Mouse (Mus musculus): Measurements from ENCODE around the gene Mgmt. TPM values are rescaled to one million over a fixed set of nuclear protein-coding genes. Genes with fewer than 3 reads are reported as not detected.
A peak's percentile ranks its signal among the peaks of the same experiment; 100 is the strongest.

The Mgmt gene
- total and polyA plus RNA-seq, 2 experiments from 2014 or later = 0.66 to 1.3 TPM

DNA sequence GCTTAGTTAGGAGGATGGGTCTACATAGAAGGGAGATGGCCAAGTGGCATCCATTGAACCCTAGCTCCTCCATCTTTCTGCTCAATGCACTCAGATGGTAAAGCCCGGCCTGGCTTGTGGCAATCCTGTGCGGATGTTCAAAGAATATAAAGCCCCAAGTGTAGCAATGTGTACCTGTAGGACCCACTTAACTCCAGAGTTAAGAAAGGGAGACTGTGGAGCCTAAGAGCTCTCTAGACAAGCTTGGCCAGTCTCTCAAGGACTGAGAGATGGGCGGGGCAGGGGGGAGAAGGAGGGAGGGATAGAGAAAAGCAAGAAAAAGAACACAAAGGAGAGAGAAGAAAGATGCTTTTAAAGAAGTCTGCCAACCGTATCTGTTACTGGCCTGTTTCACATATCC lies 27.9 kb upstream of the Mgmt start:
- Histone ChIP-seq H3K4me2 (ENCODE audit: low read depth, low read length, poor library complexity, severe bottlenecking) (no peak overlapping the region), H3K27ac (ENCODE audit: low read depth, low read length) (no peak overlapping the region), H3K4me3 (ENCODE audit: low read depth, low read length) (no peak overlapping the region), H3K27me3 (ENCODE audit: insufficient read depth, low read length) (no peaks in the 10 kb centered on the region), H3K9ac (replicated peaks; ENCODE audit: low read length, poor library complexity, severe bottlenecking) (no peak overlapping the region), H3K9me3 (ENCODE audit: low read length) (no peaks in the 10 kb centered on the region), H3K36me3 (ENCODE audit: insufficient read depth, low read length) (no peaks in the 10 kb centered on the region), H3K4me1 (ENCODE audit: insufficient read depth, low read length) (peaks cover 5% of the 10 kb centered on the region; the same call in 1 of the 2 replicates)
- 82% methylated on average over 4 of the region's 4 CpGs for WGBS
- no peak for DNase-seq (ENCODE audit: low spot score)
- no peak for ATAC-seq (ENCODE audit: low FRiP score)
- no peak for TF ChIP-seq CTCF (IDR thresholded peaks at IDR 0.05)

DNA sequence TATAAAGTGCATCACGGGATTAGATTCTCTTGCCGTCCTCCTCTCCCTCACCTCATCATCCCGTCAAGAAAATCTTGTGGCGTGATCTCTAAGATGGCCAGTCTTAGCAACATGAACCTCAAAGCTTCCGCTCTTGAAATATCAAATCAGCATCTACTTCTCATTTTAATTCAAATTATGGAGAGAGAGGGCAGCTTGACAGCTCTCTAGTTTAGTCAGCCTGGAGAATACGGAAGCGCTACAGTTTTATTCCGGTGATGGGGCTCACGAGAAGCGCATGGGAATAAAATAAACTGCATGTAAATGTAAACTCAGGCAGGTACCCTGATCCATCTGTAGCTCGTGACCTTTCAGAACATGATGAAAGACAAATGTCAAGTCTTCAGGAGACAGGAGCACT lies 22.9 kb upstream of the Mgmt start:
- ATAC-seq (ENCODE audit: low FRiP score) (no peak), DNase-seq (ENCODE audit: low spot score) (no peak)
- WGBS = 41% methylated on average over 11 of the region's 11 CpGs
- H3K4me2 ChIP-seq (ENCODE audit: low read depth, low read length, poor library complexity, severe bottlenecking) = peak overlapping the region; percentile 26; the same call in 1 of the 2 replicates
- H3K9me3 ChIP-seq (ENCODE audit: low read length) = no peaks in the 10 kb centered on the region
- H3K4me3 ChIP-seq (ENCODE audit: low read depth, low read length) = no peak overlapping the region
- H3K9ac ChIP-seq (replicated peaks; ENCODE audit: low read length, poor library complexity, severe bottlenecking) = no peak overlapping the region
- H3K27ac ChIP-seq (ENCODE audit: low read depth, low read length) = no peak overlapping the region
- no peak for TF ChIP-seq CTCF (IDR thresholded peaks at IDR 0.05)
- H3K4me1 ChIP-seq (ENCODE audit: insufficient read depth, low read length) = 0 out of 2 replicates have a peak, but pooled peaks cover 2% of the 10 kb centered on the region
- no peaks in the 10 kb centered on the region for H3K27me3 ChIP-seq (ENCODE audit: insufficient read depth, low read length)
- no peaks in the 10 kb centered on the region for H3K36me3 ChIP-seq (ENCODE audit: insufficient read depth, low read length)

DNA sequence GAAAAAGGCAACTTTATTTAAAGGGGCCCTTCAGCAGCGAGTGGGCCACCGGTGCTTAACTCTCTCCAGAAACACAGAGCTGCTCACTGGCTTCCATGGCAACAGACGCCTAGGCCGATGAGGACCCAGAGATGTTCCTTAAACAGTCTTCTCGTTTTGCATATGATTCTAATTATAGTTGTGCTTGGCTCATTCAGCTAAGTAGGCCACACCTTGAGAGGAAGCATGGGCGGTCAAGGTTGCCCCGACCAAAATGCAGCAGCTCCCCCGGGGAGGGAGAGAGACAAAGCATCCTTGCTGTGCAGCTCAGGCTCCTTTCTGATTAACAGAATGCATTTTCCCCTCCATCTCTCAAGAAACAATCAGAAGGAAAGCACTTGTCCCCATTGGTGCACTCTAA lies 22.4 kb upstream of the Mgmt start:
- Histone ChIP-seq H3K9ac (replicated peaks; ENCODE audit: low read length, poor library complexity, severe bottlenecking) (no peak overlapping the region), H3K36me3 (ENCODE audit: insufficient read depth, low read length) (no peaks in the 10 kb centered on the region), H3K27ac (ENCODE audit: low read depth, low read length) (peak overlapping the region; percentile 26; the same call in 1 of the 2 replicates), H3K4me2 (ENCODE audit: low read depth, low read length, poor library complexity, severe bottlenecking) (peak overlapping the region; percentile 26; the same call in 1 of the 2 replicates), H3K9me3 (ENCODE audit: low read length) (no peaks in the 10 kb centered on the region), H3K27me3 (ENCODE audit: insufficient read depth, low read length) (no peaks in the 10 kb centered on the region), H3K4me3 (ENCODE audit: low read depth, low read length) (no peak overlapping the region), H3K4me1 (ENCODE audit: insufficient read depth, low read length) (0 out of 2 replicates have a peak, but pooled peaks cover 2% of the 10 kb centered on the region)
- TF ChIP-seq CTCF (IDR thresholded peaks at IDR 0.05) = no peak
- ATAC-seq (ENCODE audit: low FRiP score) (no peak), DNase-seq (ENCODE audit: low spot score) (peak; percentile 44)
- WGBS = 7% methylated on average over 8 of the region's 8 CpGs

DNA sequence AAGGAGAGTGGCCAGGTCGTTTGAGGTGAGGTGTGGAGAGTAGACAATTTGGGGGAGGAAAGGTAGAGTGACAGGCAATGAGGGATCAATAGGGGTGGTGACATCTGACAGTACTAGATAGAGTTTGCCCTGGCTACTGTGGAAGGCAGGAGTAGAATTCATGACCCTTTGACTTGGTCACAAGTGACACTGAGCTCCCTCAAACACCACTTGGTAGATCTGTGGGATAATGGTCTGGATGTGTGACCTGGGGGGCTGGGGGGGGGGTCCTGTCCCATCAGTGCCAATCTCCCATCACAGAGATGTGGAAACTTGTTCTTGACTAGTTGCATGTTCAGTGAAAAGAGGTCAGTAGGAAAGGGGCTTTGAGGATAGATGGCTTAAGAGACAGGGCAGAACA lies 20.0 kb upstream of the Mgmt start:
- H3K9me3 ChIP-seq (ENCODE audit: low read length) = no peaks in the 10 kb centered on the region
- 63% methylated on average over 1 of the region's 1 CpGs for WGBS
- DNase-seq (ENCODE audit: low spot score) = no peak
- no peak for ATAC-seq (ENCODE audit: low FRiP score)
- no peak overlapping the region for H3K4me2 ChIP-seq (ENCODE audit: low read depth, low read length, poor library complexity, severe bottlenecking)
- no peak overlapping the region for H3K4me3 ChIP-seq (ENCODE audit: low read depth, low read length)
- no peak overlapping the region for H3K27ac ChIP-seq (ENCODE audit: low read depth, low read length)
- no peaks in the 10 kb centered on the region for H3K27me3 ChIP-seq (ENCODE audit: insufficient read depth, low read length)
- H3K9ac ChIP-seq (replicated peaks; ENCODE audit: low read length, poor library complexity, severe bottlenecking) = no peak overlapping the region
- no peak for TF ChIP-seq CTCF (IDR thresholded peaks at IDR 0.05)
- 0 out of 2 replicates have a peak, but pooled peaks cover 2% of the 10 kb centered on the region for H3K4me1 ChIP-seq (ENCODE audit: insufficient read depth, low read length)
- H3K36me3 ChIP-seq (ENCODE audit: insufficient read depth, low read length) = no peaks in the 10 kb centered on the region

DNA sequence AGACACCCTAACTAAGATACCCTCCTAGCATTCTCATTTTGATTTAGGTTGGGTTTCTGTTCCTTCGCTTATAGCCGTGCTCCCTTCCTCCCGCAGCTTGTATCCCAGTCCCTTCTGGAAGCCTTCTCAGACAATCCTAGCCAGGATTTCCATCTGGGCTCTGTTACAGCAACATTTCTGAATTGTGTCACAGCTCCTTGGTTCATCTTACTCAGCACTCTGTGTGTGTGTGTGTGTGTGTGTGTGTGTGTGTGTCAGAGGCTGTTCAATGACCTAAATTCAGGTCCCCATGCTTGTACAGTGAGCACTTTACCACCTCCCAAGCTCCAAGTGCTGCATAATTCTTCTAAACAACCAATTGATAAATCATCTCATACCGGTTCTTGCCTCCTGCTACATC lies 14.0 kb upstream of the Mgmt start:
- 86% methylated on average over 4 of the region's 4 CpGs for WGBS
- DNase-seq (ENCODE audit: low spot score) = no peak

DNA sequence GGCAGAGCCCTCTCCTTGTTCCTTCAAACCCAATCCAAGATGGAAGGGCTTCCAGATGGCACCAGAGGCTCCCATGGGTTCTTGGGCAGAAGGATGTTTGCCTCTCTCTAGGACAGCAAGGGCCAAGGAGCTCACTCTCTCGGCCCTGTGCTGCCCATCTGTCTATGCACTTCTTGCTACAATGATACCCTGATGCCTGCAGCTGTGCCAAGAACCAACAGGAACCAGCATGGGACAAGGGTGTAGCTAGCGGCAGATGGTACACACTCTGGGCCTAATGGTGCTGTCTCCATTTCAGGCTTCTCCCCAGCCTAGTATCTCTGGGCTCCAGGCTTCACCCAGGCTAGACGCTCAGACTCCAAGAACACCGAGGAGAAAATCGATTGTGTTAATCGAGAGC lies 6.3 kb upstream of the Mgmt start:
- H3K4me1 ChIP-seq (ENCODE audit: insufficient read depth, low read length) = no peaks in the 10 kb centered on the region
- H3K4me3 ChIP-seq (ENCODE audit: low read depth, low read length) = no peak overlapping the region
- H3K27me3 ChIP-seq (ENCODE audit: insufficient read depth, low read length) = 0 out of 2 replicates have a peak, but pooled peaks cover 3% of the 10 kb centered on the region
- no peak for TF ChIP-seq CTCF (IDR thresholded peaks at IDR 0.05)
- DNase-seq (ENCODE audit: low spot score) (peak; percentile 54), ATAC-seq (ENCODE audit: low FRiP score) (no peak)
- H3K4me2 ChIP-seq (ENCODE audit: low read depth, low read length, poor library complexity, severe bottlenecking) = no peak overlapping the region
- no peaks in the 10 kb centered on the region for H3K36me3 ChIP-seq (ENCODE audit: insufficient read depth, low read length)
- no peaks in the 10 kb centered on the region for H3K9me3 ChIP-seq (ENCODE audit: low read length)
- 84% methylated on average over 6 of the region's 6 CpGs for WGBS
- no peak overlapping the region for H3K27ac ChIP-seq (ENCODE audit: low read depth, low read length)
- H3K9ac ChIP-seq (replicated peaks; ENCODE audit: low read length, poor library complexity, severe bottlenecking) = no peak overlapping the region

More for the DNA sequence above, 14.0 kb upstream of the Mgmt start:
- no peak overlapping the region for H3K4me3 ChIP-seq (ENCODE audit: low read depth, low read length)
- H3K4me2 ChIP-seq (ENCODE audit: low read depth, low read length, poor library complexity, severe bottlenecking) = no peak overlapping the region
- no peak overlapping the region for H3K9ac ChIP-seq (replicated peaks; ENCODE audit: low read length, poor library complexity, severe bottlenecking)
- no peaks in the 10 kb centered on the region for H3K36me3 ChIP-seq (ENCODE audit: insufficient read depth, low read length)
- no peaks in the 10 kb centered on the region for H3K4me1 ChIP-seq (ENCODE audit: insufficient read depth, low read length)
- no peak for TF ChIP-seq CTCF (IDR thresholded peaks at IDR 0.05)
- H3K27ac ChIP-seq (ENCODE audit: low read depth, low read length) = no peak overlapping the region
- no peaks in the 10 kb centered on the region for H3K27me3 ChIP-seq (ENCODE audit: insufficient read depth, low read length)
- no peak for ATAC-seq (ENCODE audit: low FRiP score)
- no peaks in the 10 kb centered on the region for H3K9me3 ChIP-seq (ENCODE audit: low read length)
